Mouse (Mus musculus) cerebellum, adult 2 months (tissue): Measurements from ENCODE around the gene Hsf4.

Source experiments
- CTCF ChIP-seq: fragments of 200-500 bp; IDR thresholded peaks from 2 replicates; pipeline ENCODE4 v1.5.1; 2011; ENCODE audit warnings: low read depth, mild to moderate bottlenecking, control low read depth, low read length, moderate library complexity, borderline replicate concordance; ENCODE audit not compliant: insufficient read depth
- POLR2A ChIP-seq: fragments of 200-500 bp; IDR thresholded peaks from 2 replicates; pipeline ENCODE4 v1.6.1; 2011; ENCODE audit warnings: low read length, control low read depth, borderline replicate concordance; ENCODE audit not compliant: insufficient read depth

DNA sequence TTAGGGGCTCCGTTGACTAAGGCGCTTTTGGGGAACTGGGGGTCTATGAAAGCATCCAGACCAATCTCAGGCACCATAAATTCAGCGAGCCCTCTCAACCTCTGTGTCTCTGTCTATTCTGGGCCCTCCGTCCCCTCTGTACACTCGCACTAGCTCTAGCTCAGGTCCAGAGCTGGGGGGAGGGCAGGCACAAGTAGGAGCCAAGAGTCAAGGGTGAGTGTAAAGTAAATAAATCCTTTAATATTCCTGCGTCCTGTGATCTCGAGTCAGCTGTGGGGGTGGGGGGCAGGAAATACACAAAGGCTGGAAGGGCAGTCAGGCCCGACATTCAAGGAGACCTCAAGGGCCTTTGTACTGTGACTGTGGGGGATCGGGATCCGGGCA, 534 bp upstream of the Hsf4 start:
- TF ChIP-seq CTCF = no peak
- TF ChIP-seq POLR2A = no peak
